Mouse (Mus musculus) ZHBTc4 (cell line): Measurements from ENCODE around the gene Trmt2a.

Experiments
- DNase-seq: peaks from one replicate; pipeline ENCODE4 v3.0.0-alpha.2; 2011; ENCODE audit warnings: low read depth, low spot score

Trmt2a gene

DNA sequence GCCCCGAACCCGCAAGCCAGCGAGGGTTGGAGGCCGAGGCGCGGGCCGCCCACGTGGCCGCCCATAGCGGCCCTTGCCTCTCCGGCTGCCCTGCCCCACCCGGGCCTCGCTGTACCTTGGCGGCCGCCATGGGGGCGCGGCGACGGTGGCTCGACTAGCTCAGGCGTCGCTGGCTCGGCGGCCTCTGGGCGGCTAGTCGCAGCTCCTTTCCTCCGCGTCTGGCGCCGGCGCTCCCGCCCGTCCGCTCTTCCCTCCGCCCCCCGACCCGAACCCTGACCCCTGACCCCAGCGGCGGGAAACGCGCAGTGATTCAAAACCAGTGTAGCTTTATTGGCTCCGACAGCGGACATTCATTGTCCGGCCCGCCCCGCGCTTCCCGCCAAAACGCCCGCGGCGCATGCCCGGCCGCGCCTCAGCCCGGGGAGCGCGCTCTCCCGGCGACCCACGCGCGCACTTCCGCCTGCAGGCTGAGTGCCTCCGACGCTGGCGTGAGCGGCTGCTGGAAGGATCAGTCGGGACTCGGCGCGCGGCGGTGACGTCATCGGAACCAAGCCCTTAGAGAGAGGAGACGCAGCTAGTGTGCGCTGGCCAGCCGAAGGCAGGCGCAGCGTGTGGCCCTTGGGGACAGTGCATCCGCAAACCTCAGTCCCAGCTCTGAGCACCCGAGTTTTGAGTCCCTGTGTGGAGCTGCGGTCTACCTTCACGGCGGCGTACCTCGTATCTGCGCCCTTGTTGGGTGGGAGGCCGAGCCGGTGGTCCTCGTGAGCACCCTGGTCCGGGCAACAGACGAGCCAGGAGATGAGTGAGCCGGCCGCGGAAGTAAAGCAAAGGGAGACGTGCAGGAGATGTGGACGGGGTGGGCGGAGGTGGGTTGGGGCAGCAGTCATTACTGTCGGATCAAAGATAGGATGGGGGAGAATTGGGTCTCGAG, at the start of gene Trmt2a, which contains the start of gene Ranbp1:
TSS of gene Trmt2a (plus strand) at position 247 of the 931 bp plus-strand sequence.
TSS of gene Ranbp1 (minus strand) at position 300 of the 931 bp plus-strand sequence.
- peak; percentile 100 for DNase-seq

DNA sequence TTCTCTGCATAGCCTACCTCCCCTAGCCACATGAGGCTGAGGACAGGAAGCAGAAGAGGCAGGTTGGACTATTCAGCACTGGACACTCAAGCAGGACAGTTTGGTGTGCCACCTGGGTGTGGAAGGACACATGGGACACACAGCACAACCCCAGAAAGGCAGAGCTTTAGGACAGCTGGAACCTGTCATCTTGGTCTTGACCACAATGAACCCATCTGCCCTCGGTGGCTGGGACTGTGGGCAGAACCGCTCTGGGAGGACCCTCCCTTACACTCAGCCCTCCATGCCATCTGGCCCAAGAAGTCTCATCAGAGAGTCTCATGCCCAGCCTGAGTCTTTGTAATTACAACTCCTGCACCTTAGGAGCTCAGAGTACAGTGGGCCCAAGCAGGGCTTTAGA, 48.4 kb upstream of the Trmt2a start:
- no peak for DNase-seq

DNA sequence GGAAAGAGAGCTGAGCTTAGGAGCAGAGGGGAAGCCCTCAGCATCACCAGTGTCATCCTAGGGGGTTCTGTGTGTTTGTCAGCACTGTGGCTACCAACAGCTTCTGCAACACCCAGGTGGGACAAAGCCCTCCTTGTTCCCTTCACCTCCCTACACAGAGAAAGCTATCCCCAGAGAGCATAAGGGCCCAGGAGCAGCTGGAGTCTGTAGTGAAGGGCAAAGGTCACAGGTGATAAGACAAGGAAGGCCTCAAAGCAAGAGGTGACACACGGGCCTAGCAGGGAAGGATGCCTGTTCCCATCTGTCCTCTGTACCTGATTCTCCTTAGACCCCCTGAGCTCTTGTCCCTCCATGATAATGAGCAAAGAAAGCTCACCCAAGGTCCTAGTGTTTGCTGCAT, 46.9 kb upstream of the Trmt2a start:
- DNase-seq = no peak

DNA sequence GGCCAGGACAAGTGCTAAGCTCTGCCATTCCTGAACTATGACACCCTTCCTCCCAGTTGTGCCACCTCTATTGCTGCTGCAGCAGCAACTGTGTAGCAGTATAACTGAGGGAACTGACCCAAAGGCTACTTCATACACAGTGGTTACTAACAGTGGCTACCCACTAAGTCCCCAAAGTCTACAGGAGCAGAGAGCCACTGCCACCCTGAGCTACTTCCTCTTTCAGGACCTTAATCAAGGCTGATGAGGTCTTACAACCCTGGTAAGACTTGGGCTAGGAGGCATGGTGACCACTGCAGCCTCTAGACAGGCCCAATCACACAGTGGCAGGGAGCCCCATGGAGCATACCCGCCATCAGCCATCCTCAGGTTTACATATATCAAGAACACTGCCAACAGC, 46.4 kb upstream of the Trmt2a start:
- no peak for DNase-seq

DNA sequence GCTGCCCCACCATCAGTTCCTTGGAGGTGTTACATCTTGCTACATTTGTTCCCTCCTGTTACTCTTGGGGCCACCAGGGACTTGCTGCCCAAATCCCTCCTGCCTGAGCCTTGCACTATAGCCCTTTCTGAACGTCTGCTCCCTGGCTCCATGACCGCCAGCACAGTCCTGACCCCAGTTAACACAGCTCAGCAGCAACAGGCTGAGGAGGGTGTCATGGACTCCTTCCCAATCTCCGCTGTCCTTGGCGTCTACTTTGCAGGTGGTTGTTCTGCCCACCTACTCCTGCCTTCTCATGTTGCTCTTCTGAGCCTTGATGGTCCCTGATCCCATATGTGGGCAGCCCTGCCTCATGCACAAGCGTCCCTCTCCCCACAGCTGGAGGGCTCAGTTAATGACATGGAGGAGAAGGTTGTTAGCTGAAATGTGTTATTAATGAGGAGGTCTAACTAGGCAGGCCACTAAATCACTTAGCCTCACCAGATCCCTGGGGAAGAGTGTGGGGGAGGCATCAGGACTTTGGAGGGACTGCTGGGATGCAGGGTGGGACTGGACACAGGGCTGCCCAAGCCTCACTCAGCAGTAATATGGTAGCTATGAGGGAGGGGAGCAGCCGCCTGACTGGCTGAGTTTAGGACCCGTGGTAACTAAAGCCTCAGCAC, 44.9 kb upstream of the Trmt2a start:
- DNase-seq = no peak

DNA sequence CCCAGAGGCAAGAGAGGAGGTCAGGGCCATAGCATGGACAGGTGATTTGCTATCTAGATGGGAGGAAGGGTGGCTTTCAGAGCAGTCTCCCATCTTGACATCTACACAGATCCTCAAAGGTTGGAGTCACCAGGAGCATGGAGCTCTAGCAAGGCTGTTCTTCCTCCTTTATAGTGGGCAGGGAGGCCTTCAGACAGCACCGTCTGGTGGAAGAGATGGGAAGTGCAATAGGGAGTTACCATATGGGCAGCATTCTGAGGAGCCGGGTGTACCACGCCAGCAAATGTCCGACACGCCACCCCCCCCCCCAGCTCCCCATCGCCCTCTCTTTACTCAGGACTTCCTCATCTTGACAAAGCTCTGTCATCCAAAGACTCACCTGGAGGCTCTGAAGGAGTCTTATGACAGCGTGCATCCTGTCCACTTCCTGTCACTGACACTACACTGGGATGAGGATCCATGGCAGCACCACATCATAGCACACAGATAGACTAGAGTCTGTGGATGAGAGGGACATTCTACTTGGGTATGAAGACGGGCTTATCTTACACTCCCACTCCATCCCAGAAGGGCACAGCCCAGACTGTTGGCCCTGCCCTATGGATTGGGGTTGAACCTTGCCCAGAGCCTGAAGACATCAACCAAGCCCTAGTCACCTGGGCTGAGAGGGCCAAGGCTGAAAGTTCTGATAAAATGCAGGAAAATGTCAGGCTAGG, 37.6 kb upstream of the Trmt2a start:
- peak; percentile 73 for DNase-seq

DNA sequence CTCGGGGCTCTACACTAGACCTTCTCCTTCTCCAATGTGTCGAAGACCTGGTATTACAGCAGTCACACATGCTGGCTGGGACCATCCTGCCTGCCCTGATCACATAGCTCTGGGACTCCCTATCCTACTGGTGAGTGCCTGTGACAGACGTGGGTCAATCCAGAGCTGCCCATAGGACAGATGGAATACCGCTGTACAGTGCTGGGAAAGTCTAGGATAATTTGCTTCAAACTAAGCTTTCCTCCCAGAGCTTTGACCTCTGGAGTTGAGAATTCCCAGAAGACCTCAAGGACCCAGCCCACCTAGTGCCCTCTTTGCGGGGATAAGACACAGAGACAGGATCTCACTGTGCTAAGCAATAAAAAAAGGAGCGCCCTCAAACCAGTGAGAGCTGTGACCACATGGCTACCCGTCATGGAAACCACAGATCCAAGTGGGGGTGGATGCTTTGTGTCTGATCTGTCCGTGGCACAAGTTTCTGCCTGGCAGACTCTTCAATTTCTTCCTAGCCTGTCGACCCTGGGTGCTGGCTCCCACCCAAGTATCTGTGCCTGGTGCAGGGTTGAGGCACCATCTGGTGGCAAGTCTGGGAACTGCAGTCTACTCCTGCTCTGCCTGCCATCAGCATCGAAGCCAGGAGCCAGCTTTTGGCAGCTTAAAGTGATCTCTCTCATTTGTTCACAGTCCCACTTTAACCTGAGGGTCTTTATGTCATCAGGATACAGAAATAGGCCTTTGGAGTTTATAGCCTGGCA, 36.9 kb upstream of the Trmt2a start:
- peak; percentile 80 for DNase-seq

DNA sequence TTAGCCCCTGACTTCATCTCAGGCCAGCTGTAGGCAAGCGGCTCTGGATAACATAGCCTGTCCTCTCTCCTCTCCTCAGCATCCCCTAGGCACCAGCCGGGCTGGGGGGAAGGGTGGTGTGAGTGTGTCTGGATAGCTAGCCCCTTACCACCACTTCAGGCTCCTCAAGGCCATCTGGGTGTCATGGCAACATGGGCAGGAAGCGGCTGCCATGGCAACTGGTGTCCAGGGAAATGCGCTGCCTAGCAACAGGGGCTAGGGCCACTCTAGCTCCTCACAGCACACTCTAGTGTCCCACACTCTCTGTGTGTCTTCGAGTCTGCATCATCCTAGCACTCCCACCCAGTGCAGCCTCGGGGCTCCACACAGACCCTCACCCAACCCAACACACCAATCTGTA, 34.8 kb upstream of the Trmt2a start:
- DNase-seq = peak; percentile 30

DNA sequence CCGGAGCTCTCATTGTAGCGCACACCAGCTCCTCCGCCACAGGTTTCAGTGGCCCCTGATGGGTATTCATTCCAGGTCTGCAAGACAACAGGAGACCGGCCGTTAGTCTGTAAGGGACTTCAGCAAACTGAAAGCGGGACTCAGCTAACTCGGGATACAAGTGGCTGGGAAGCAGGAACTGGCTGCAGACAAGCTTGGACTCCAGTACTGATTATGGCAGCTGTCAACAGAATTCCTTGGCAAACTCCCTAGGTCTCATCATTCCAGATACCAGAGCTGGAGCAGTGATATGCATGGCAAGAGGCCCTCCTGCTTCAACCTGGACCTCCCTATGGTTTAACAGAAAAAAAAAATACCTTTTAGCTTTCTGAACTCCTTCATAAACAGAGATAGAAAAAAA, 33.6 kb upstream of the Trmt2a start:
- DNase-seq = no peak

DNA sequence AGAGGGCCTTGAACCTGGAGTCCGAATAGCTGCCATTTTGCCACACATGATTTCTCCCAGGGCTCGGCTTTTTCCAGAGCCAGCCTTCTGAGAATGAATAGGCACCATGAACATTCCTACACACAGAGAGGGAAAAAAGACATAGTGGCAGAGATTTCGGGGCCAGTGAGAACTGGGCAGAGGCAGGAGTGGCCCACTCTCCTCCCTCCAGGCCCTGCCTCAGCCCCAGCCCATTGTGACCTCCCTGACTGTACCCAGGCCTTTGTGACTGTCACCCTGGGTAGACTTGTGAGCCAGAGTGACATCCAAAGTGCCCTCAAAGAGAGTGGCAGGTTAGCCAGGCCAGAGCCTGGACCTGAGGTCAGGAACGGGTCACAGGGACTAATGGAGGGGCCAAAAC, 30.9 kb upstream of the Trmt2a start, which contains the start of gene Ccdc188:
TSS of gene Ccdc188 (plus strand) at position 301 of the 400 bp plus-strand sequence.
- DNase-seq = no peak

DNA sequence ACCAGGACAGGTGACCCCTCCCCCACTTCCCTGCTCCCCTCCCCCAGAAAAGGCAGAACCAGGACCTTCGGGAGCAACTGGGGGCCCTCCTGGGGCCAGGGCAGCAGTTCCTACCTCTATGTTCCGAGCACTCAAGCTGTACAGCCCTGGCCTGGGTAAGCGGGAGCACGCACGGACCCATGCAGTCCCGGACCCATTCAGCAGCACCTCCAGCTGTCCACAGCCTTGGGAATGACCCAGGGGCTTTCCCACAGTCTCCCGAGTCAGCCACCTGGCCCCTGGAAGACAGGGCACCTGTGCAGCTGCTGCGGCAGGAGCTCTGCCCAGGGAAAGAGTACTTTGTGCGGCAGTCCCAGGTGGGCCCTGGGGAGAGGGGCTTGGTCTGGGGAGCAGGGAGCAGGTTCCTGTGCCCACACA, 29.9 kb upstream of the Trmt2a start:
- DNase-seq = no peak

DNA sequence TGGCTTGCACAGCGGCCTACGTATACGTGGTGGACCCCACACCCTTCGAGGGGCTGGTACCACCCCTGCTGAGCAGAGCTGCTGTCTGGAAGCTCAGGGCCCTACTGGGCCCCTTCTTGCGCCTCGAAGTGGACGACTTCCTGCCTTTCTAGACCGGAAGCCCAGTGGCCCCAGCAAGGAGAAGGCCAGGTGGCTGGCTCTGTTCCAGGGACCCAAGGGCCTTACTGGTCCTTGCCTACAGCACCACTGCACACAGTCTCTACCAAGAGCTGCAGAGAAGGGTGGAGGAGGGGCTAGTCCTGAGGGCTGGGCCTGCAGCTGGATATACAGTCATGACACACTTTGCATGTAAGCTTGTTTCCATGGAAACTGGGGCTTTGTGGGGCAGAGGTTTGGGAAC, 28.5 kb upstream of the Trmt2a start:
- DNase-seq = peak; percentile 34

DNA sequence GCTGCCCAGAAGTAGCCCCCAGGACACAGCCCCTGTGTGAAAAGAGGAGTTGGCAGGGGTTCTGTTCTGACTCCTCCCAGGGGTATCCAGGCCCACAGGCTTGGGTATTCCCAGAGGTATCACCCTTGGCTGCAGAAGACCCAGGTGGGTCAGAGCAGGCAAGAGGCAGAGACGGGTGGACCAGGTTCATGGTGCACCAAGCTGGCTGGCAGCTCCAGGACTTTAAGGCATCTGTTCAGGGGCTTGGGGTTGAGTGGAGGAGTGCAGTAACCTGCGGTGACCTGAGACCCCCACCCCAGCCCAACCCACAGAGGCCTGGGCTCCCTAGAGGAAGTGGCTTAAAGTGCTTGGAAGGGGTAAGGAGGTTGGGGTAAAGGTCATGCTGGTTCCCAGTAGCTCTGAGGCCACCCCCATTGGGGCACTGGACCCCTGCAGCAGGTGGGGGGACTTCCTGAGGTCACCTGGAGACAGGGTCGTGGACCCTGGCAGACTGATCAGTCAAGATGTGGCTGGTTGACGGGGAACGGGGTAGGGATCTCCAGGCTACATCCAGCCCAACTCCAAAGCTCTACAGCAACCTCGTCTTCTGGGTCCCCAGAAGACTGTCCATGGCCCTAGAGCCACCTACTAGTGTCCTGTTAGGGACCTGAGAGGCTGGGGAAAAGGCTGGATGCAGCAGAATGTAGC, 27.5 kb upstream of the Trmt2a start:
- DNase-seq = no peak

DNA sequence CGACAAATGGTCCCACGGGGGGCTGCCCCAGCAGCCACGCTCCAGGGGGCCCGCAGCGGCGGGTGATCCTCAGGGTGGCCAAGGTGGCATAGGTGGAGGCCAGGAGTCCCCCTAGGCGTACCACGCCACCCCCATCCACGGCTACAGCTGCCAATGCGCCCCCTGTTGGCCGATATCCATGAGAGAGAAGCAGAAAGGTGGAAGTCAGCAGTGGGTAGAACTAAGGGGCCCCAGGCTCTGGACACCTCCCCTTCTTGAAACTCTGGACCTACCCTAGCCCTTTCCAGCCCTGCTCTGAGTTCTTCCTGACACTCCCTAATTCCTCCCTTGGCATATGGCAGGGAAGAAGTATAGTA, 27.0 kb upstream of the Trmt2a start:
- no peak for DNase-seq

DNA sequence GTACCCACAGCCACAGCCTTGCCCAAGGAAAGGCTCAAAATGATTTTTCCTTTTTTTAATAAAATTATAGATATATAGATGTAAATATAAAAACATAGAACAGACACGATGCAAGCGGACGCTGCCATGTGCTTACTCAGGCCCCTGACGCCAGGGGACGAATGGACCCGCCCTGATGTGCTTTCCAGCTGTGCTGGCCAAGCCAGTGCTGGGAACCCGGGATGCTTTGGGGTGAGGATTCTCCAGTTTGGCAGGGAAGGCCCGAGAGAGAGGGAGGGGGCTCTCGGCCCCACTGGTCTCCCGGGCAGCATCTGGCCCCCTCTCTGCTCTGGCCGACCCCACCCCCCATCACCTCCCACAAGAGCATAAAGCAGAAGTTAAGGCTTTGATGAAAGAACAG, 26.3 kb upstream of the Trmt2a start:
- no peak for DNase-seq

DNA sequence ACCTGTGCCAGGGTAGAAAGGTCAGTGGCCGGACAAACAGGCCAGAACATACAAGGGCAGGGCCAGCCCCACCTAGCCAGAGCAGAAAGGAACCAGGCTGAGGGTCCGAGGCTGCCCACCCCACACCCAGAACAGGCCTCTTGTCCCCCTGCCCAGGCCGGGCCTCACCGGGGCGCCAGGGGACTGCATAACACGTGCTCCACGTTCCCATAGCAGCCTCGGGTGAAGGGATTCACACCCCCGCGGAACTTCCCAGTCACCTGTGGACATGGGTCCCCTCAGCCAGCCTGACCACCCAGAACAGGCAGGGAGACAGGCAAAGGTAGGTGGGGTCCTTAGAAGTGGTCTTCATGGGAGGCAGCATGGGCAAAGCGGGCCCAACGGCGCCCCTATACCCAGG, 21.3 kb upstream of the Trmt2a start:
- no peak for DNase-seq

DNA sequence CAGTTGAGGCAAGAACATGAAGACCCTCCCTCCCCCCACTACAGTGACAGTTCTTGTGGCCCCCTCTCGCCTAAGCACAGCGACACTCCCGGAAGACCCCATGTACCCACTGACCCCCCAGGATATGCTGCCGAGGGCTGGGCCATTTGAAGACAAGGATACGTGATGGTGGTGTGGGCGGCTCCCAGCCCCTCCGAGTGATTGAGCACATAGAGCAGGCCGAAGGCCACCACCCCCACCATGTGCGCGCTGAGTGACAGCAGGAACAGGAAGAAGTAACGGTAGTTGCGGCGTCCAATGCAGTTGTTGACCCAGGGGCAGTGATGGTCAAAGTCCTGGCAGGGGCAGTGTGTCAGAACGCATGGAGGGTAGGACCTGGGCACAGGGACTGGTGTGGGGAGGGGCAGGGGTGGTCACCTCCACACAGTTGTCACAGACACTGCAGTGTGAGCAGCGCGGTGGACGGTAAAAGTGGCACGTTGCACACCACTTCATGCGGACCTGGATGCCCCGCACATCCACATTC, 20.5 kb upstream of the Trmt2a start:
- DNase-seq = no peak

DNA sequence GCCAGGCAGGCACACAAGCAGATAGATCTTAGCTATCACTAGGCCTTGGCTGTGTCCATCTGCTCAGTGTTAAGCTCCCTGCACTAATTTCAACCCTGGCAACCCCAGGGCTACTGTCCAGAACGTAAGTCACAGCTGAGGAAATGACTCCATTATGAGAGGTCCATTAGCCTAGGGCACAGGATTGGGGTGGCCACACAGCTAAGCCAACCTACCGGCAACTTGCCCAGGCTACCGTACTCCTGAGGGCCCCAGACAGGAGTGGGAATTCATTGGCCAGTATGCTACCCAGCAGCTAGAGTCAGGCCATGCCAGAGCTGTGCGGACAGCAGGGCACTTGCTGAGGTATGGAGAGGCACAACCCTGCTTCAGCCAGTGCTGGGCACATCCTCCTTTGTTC, 19.6 kb upstream of the Trmt2a start:
- no peak for DNase-seq

DNA sequence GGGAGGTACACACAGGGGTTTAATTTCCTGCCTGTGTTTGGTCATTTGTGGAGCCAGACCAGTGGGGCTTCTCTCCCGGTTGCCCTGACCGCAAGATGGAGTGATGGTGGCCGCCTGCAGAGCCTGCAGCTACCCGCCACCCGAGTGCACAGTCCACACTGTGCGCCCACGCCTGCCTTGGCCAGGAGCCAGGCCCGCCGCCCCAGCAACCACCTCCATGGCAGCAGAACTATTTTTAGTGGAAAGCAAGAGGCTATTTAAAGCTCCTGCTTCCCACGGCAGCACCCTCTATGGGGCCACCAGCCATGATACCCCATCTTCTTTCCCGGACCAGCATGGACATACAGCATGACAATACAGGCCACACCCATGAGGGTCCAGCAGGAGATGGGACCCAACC, 18.9 kb upstream of the Trmt2a start:
- DNase-seq = no peak

DNA sequence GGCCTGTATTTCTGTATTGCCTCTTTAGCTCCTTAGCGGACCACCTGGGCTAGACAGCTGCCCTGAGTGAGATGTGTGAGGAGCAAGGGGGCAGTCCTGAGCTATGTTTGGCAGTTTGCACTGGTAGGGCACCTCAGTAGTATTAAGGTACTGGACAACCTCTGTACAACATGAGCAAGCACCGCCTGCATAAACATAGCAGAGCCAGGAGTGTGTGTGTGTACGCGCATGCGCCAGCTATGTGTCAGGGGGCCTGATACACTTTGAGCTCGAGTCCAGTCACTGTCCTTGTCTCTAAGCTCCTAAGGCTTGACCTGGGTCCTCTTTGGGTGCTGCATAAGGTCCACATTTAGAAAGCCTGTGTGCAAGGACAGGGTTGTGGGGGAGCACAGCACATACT, 17.9 kb upstream of the Trmt2a start:
- DNase-seq = no peak

DNA sequence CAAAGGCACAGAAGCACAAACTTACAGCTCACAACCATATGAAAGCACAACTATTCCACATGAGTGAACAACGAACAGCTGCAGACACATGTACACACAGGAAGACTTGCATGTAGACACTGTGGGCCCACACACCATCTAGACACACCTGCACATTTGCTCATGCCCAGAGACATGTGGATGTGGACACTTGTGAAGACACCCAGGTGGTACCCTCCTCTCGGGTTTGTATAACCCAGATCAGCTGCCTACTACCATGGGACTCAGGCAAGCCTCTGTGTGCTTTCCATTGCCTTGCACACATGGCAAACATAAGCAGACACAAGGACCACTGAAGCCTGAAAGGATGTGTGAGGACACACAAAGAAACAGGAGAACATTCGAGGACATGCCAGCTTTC, 17.4 kb upstream of the Trmt2a start:
- no peak for DNase-seq
